Mouse (Mus musculus): ENCODE measurements around the gene Foxb2.
"Not testable (repeated sequence)": the region's sequence is repeated elsewhere in the genome, so short reads cannot be mapped to it uniquely, and the experiment has no call there.

Gene Foxb2

DNA sequence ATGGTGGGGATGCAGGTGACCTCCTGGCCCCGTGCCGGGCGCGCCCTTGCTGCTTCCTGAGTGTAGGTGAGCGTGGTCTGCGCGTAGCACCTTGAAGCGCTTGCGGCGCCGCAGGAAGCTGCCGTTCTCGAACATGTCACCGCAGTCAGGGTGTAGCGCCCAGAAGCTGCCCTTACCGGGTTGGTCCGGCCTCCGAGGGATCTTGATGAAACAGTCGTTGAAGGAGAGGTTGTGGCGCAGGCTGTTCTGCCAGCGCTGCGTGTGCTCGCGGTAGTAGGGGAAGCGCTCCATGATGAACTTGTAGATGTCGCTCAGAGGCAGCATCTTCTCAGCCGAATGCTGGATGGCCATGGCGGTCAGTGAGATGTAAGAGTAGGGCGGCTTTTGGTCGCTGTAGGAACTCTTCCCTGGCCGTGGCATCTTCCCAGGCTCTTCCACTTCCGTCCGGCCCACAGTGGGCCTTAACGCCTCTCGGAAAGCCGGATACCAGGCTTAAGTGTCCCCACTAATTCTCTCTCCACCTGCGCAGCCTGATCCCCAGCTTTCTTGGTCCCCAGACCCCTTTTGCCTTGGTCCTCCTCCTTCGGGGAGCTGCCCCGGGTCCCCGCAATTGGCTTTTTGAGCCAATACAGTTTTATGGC lies at the start of gene Foxb2:
TSS of gene Foxb2 (minus strand) at position 585 of the 641 bp plus-strand sequence.
- no peak for DNase-seq (ENCODE audit: low spot score)

DNA sequence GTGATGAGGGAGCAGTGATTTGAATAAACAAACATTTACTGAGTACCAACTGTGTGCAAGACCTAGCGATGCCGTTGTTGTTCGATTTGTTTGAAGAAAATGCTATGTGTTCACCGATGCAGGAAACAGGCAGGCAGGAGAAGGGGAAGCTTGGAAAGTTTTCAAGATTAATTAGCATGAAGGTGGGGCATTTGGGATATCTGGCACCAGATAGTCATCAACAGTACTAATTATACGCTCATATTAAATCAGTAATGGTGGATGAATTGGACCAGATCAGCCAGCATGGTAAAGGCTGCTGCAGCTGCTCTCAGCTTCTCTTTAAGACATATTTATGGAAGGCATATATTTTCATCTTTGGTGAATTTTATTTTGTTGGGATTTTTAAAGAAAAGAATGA lies 37.9 kb upstream of the Foxb2 start:
- no peak for DNase-seq (ENCODE audit: low spot score)

DNA sequence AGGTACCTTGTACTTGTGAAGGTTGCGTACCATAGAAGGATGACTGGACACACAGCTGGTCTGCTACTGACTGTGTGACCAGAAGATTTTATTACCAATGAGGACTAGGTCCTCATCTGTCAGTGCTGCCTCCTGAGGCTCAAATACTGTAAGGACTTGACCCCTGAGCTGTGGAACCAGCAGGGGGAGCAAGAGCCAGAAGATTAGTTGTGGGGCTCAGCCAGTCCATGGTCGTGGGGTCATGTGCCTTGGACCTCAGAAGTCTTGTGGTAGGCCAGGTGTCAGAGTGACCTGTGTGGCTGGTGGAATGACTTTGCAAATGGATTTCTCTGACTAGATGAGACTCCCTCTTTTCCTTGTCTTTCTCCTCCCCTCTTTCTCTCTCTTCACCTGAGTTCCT lies 29.5 kb upstream of the Foxb2 start:
- DNase-seq (ENCODE audit: low spot score): no peak

DNA sequence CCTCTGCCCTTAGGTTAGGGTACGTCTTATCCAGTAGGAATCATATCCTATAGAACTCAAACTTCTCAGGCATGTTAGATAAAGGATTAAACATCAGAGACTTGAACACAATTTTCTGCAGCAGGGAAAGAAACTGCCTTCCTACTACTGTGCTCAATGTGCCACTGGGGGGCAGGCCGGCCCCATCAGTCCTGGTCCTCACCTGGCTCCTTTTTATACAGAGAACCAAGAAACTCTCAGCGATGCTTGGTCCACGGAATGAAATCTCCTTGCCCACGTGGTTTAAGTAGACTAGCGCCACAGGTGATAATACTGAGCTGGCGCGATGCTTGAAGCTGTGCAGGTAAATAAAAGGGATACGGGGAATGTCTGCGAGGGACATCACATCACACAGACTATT lies 26.1 kb upstream of the Foxb2 start:
- no peak for DNase-seq (ENCODE audit: low spot score)

DNA sequence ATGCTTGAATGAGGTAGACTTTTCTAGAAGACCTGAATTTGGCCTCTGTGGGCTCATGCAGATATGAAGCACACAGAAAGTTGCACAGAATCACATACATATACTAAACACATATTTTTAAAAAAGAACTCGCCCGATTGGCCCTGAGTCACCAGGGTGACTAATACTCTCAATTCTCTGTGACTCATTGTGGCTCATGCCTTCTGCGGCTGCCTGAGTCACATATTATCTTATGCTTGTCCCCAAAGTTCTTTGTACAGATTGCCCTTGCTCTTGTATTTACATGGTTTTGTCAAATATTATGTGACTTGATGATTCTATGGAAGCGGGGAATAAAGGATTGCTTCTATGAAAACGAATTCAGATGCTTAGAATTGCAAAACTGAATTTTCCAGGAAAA lies 25.0 kb upstream of the Foxb2 start:
- DNase-seq (ENCODE audit: low spot score): no peak

DNA sequence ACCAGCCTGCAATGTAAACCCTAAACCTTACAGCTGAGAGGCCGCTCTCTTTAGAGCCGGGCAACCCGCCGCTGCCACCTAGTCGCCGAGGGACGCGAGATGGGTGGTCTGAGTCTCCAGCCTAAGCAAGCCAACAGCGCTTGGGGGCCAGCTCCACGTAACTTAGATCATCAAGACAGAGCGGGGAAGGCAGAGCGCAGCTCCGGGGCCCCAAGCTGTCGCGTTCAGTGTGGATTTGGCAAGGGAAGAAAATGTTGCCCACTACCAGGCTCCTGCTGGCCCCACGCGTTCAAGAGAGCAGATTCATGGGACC lies 2.8 kb upstream of the Foxb2 start:
- DNase-seq (ENCODE audit: low spot score): no peak

DNA sequence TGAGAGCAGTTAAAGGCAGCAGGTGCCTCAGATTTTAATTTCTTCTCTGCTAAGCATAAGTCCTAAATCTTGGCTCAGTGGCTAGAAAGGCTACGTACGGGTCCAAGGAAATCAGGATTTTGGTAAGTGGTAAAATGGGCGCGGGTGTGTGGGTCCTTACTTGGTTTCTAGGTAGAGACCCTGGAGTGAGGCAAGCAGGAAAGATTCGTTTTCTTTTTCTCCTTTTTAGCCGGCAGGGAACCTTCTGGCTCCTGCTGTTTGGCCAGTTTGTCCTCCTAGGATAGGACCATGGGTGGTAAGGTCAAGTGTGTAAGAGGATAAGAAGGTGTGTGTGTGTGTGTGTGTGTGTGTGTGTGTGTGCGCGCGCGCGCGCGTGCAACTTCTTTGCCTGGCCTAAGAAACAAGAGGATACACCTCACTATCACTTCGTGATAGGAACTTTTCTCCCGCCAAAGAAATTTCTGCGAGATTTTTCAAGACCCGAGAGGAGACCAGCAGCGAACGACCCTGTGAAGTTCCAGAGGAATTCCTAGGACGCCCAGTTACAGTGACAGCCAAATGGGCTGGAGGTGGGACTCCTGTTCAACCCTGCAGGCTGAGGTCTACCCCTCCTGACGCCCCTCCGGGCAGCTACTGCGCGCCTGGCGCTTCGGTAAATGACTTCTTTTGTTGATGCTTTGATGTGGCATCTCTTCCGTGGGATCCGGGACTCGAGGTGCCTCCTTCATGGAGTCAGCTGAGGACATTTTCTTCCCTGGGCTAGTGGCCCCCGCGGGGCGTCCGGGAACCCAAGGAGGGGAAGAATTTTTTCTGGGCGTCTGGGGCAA lies 2.2 kb upstream of the Foxb2 start:
- no peak for DNase-seq (ENCODE audit: low spot score)

DNA sequence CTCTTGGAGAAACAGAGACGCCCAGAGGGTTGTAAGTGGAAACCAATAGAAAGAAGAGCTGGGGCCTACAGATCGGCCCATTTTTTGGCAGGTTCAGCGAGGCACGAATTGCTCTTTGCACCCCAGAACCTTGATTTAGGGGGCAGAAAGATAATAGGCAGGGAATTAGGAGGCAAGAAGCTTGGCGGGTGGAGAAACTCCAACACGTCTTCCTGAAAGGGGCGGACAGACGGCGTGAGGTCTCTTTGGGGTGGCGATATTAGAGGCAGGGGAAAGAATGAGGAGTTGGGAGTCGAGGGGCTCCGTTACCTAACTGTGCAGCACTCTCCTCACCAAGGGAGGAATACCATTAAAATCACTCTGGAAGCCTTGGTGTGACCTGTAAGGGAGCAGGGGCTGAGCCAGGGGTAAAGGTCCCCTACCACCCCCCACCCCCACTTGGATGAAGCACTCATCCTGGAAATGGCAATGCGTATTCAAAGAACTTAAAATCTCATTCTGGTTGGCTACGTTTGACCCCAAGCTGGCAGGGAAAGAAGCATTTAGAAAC lies 1.5 kb upstream of the Foxb2 start:
- no peak for DNase-seq (ENCODE audit: low spot score)

DNA sequence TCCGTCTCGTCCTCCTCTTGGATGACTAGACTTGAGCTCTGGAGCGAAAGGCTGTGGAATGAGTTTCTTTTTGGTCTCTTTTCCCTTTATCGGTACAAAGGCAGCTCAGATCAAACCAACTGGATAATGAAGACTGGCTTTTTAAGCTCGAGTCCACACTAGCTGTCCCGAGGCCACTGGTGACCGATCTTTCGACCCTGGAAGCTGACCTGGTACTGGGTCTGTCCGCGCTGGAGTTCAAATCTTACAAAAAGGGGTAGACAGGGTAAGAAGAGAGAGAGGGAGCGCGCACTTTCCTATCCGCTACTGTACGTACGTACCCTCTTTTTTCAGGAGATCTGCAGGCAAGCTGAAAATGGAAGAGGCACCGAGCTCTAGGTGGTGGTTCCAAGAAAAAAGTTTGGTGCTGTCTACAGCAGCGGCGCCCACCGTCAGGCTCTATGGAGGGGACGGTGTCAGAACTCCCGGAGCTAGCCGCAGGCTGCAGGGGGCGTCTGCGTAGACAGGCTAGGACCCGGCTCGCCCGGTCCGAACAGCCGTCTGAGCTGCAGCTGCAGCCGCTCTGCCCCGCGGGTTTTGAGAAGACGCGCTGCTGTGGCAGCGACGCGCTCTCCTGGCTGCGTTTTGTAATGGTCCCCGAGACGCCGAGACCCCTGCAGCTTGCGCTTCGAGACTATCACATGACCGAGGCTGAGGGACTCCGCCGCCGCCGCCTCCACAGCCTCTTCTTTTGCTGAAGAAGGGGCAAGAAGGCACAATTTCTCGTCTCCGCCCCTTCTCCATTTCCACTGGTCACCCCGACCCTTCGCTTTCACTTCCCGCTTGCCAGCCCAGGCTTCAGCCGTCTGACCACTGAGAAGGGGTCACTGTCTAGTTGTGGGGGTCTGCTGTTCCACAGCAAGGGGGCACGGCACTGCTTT lies 597 bp upstream of the Foxb2 start:
- peak; percentile 7 for DNase-seq (ENCODE audit: low spot score)

DNA sequence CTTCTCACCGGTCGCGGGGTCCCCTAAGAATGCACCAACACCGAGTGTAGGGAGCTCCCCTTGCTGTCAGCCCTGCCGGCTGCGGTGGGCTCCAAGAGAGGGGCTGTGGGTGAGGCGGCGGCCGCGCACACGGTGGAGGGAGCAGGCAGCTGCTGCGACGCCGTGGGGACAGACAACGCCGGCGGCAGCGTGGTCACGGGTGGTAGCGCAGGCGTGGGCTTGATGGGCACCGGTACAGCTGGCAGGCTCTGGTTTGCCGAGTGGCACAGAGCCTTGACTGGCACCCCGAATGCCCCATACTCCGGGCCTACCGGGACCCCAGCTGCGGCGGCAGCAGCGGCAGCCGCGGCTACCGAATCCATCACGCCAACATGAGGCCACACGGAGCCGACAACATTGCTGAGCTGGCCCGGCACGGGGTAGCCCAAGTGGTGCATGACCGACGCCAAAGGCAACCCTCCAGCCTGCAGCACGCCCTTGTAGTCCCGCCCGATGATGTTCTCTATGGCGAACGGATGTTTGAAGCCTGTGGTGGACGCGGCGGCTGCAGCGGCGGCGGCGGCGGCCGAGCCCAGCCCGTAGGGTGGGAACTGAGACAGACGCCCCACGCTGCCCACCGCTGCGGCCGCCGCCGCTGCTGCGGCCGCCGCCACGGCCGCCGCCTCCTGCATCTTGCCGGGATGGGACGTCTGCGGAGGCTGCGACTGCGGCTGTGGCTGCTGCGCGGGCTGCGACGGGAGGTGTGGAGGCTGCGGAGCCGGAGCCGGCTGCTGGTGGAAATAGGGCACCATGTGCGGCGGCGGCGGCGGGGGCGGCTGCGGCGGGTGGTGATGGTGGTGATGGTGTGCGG lies 1.0 kb downstream of the Foxb2 start:
- DNase-seq (ENCODE audit: low spot score): peak; percentile 24

DNA sequence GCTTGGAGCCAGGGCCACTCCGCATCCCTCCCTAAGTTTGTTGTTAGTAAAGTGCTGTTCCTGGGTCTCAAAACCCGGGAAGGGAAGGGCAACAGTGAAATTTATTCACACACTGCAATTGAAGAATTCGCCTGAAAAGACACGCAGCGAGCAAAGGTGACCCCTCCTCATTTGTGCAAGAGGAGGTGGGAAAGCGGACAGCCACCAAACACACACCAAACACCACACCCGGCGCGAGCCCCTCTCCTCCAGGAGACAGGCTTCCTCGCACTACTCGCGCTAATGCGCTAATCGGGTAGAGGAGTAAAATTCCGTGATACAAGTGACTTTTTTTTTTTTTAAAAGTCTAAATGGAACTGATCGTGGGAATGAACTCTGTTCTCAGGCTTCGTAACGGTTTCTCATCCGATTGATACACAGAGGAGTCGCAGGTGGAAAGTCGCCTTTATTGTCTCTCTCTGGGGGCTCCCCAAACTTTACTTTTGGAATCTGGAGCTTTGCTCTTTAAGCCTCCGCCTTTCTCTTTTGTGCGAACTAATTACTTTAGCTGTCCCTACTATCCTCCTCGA lies 2.3 kb downstream of the Foxb2 start:
- peak; percentile 10 for DNase-seq (ENCODE audit: low spot score)

DNA sequence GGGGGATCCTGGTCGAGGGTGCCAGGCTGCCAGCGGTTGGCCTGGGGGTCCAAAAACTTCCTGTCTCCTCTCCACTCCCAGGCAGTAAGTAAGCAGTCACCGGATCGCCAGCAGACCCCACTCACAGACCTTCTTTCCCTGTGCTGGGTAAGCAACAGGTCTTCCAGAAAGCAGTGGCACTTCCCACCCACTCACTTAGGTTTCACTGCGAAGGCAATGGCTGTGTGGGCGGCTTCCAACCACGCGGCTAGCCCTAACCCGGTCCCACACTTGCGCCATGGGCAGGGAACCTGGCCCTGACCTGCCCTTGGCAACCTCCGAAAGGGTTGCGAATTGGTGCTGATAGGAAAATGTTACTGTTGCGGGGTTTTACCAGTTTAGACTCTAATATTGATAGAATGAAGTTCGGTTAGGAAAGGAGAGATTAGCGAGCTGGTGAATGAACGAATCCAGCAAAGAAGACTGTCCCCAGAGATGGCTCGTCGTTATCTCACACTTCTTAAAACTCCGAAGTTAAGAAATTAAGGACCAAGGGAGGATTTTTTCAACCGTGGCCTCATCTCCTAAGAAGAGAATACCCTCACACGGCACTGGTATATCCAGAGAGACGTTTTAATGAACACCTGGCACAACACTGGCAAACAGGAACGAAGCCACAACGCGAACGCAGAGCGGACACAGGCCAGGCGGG lies 3.0 kb downstream of the Foxb2 start:
- DNase-seq (ENCODE audit: low spot score): peak; percentile 5

DNA sequence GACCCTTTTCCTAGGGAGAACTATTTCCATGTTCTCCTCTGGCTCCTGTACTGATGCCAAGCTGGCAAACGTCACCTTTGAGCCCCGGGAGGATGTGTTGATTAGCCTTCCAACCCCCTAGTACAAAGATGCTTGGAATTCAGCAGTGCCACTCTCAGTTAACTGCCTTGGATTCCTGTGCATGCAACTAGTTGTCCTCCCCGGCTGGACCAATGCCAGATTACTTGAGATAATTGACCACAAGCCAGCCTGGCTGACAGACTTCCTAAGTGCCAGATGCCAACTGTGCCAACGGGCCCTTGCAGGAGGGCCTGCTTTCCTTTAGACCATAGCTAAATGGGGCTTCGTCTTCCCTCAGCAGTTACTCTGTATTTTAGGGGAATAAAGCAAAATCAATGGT lies 5.1 kb downstream of the Foxb2 start:
- no peak for DNase-seq (ENCODE audit: low spot score)

DNA sequence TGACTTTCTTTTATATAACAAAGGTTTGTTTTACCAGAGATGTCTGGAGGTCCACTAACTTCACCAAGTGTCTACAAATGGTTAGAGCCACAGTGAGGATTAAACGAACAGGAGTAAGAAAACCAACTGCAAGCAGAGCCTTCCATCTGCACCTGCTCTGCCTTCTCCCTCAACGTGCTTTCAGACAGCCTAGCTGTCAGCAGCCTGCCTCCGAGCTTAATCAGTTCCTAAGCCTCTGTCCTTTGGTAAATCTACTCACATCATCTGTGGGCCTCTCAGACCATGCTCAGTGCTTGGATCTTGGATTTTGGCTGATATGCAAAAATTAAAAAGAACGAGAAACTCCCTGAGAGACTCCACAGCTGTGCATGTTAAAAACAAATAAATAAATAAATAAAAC lies 15.0 kb downstream of the Foxb2 start:
- no peak for DNase-seq (ENCODE audit: low spot score)

DNA sequence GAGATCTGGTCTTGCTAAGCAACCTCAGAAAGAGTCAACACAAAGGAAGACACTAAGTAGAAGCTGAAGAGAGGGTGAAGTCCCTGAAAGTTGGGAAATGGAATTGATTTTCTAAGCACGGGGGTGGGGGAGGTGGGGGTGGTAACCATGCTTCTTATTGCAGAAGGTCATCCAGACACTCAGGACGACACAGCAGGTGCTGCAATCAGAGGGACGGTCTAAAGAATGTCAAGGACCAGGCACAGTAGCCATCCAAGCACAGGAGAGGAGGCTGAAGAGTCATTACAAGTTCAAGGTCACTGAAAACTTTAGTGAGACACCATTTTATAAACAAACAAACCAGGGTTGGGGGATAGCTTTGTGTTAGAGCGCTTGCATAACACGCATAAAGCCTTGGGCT lies 16.9 kb downstream of the Foxb2 start:
- no peak for DNase-seq (ENCODE audit: low spot score)

DNA sequence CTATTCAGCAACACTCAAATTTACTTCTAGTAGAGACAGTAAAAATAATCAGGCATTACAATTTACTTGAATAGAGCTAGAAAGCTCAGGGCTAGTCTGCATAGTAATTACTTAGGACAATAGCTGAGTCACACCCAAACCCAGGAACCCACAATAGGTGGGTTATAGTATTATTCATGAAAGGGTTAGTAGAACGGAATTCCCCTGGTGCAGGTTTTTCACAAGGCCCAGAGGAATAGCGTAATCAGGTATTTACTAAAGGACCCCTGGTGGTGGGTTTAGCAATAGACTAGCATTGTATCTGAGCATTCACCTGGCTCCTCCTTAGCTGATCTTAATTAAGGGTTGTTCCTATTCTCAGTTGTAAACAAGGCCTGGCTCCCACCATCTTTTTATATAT lies 29.5 kb downstream of the Foxb2 start:
- not testable (repeated sequence) for DNase-seq (ENCODE audit: low spot score)

DNA sequence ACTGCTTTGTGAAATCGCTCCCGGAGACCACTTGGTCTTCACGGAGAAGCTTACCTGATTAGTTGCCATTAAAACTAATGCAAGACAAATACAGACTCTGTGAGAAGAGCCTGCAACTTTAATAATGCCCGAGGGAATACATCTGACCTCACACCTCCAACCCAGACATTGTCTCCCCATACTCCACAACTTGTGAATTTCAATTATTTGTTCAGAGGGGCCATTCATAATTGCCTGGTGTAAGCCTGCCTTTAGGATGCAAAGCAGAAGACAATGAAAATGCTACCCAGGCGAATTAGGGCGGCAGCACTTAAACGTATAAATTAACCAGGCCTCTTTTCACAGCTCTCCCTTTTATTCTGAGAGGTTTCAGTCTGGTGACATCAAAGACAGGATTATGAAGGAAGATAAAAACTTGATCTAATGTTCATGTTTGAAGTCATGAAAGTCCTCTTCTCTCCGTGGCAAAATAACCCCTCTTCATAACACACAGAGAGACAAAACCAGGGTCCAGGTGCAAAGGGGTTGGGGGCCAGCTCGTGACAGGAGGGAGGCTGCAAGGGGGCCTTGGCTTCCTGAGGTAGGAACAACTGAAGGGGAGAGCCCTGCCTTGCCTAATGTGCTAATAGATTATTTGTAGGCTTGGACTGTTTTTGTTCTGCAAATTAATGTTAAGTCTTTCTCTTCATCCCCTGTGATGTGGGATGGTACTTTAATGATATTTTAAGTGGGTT lies 31.9 kb downstream of the Foxb2 start:
- no peak for DNase-seq (ENCODE audit: low spot score)

DNA sequence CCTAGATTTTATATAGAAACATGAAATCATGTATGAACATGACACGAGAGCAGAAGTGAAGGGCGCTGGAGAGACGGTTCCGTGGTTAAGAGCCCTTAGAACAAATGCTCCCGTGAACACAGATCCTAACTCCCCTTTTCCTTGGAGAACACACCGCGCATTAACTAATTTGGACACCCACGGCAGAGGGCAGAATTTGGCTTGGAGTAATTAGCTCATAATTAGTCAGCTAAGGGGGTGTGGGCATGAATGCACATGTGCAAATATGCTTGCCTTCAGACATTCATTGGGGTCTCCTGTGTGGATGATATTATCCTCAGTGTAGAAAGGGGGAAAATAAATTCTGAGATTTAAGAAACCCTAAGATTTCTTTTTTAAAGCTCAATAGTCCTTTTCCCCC lies 32.6 kb downstream of the Foxb2 start:
- no peak for DNase-seq (ENCODE audit: low spot score)

DNA sequence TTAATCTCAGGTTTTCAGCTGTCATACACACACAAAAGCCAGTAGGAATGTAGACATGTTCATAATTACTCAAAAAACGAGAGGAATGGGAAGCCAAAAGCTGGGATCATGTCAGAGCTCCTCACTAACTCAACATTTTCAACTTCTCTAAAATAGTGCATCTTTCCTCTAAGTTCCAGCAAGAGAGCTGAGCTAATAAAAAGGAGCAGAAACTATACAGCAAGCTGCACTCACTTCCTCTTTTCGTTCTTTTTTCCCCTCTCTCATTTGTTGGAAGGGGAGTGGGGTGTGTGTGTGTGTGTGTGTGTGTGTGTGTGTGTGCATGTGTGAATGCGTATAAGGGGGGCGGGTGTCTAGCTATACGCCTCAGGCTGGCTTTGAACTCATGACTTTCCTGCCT lies 45.9 kb downstream of the Foxb2 start:
- no peak for DNase-seq (ENCODE audit: low spot score)

DNA sequence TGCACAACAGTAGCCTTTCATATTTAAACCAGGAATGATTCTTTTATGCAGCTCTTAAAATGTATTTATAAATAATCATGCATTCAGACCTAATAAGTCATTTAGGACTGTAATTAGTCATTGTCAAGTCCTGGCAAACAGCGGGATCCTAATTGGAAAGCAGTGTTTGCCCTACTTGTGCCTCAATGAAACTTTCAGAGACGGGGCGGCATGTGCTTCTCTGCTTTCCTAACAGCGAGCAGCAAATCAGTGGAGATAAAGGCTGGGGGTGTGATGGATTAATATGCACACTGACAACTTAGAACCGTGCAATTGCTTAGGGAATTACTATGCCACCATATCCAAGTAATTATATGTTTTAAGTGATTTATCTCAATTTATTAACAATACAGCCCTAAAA lies 48.4 kb downstream of the Foxb2 start:
- DNase-seq (ENCODE audit: low spot score): no peak

All from yolk sac, embryonic 10.5 days (tissue).